Mouse (Mus musculus) WW6 (cell line): ENCODE measurements around the gene Adamtsl4.

ENCODE experiments used
- DNase-seq: peaks from one replicate; pipeline ENCODE4 v3.0.0-alpha.2; 2013; ENCODE audit warnings: low read depth, low spot score

Gene Adamtsl4

GRCm38 (mm10) chr3:95687524-95688421 is at the start of gene Adamtsl4:
TSS of gene Adamtsl4 (minus strand) at chr3:95687917.
- DNase-seq: no peak

DNA sequence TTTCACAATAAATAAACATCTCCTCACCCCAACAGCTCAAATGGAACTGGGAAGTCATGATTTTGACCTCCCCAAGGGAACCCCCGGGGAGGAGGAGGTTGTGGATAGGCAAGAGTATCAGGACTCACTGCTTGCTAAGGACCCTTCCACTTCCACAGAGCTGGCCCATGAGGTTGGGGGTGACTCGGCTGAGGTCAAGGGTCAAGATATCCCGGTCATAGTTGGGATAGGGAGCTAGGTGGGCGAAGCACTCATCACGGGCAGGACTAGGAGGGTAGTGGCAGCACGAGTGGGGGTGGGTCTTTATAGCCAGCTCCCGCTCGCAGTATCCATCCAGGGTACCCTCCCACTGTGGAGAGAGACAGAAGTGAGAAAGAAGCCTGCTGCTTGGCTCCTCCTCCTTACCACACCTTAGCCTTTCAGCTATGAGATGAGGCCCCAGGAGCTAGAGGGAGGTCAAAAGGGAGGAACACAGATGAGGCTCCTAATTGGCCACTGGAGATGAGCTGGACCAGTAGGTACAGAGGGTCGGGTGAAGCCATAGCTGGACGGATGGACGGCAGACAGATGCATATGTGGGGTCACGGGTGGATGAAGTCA is 47.5 kb upstream of the Adamtsl4 start:
- DNase-seq: no peak

DNA sequence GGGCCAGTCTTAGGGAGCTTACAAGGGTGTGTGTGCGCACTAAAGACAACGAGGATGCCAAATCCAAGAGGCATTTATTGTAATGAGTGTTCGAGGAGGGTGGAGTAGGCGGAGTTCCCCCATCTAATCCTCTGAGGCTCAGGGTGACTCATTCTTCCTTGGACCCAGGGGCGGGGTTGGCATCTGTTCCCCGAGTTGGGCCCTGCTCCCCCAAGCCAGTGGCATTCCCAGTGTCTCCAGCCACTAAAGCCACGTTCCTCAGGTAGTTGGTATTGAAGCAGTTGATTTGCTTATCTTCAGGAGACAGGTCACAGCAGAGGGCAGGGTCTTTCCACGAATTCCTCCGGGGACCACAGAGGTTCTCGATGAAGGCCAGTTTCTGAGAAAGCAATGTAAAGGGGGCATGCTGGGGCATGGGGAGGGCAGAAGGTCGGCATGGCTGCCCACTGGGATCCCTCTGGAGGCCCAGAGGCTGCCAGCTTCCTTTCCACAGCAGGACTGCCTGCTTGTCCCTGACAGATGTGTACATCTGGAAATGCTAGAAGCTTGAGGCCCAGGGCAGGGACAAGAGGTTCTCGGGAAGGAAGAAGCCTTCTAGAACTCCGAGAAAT is 46.5 kb upstream of the Adamtsl4 start:
- DNase-seq: no peak

DNA sequence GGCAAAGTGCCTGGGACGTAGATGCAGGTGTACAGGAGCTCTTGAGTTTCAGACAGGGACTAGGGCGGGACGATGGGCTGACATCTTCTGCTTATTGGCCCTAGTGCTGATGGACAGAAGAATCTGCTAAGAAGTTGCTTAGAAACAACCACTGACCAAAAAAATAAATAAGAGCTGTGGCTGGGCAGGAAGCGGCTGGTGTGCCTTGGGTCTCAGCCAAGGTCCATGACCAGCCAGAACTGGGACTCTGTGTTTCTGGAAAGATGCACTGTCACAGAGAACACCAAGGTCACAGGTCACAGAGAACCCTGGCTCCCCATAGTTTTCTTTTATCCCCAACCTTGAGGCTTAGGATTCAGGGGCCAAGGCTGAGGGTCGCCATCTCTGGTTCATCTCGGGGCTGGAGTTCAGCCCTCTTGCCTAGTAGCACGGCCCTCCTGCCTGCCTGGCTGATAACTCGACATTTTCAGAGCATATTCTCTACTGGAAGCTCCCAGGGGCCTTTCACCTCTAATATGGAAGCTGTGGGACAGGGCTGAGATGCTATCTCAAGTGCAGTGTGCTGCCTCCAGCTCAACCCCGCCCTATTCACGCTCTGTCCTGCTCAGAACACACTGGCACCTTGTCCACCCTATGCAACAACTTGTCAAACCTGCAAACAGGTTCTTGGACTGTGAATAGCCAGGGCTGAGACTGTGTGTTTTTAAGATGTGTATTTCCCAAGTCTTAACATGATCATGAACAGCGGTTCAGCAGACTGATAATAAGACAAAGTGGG is 45.2 kb upstream of the Adamtsl4 start:
- no peak for DNase-seq

GRCm38 (mm10) chr3:95732297-95732696 is 44.6 kb upstream of the Adamtsl4 start:
- DNase-seq: no peak

DNA sequence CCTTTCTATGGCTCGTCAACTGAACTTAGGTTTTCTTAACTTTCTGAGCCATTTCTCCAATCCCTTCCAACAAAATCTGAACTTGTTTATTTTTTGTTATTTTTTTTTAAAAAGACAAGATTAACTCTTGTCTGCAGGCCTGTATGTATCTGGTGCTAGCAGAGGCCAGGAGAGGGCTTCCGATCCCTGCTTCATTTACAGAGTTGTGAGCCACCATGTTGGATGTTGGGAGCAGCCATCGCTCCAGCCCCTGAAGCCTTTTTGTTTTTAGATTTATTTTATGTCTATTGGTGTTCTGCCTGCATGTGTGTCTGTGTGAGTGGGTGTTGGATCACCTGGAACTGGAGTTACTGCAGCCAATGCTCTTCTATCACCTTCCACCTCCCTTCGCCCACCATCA is 44.1 kb upstream of the Adamtsl4 start:
- no peak for DNase-seq

DNA sequence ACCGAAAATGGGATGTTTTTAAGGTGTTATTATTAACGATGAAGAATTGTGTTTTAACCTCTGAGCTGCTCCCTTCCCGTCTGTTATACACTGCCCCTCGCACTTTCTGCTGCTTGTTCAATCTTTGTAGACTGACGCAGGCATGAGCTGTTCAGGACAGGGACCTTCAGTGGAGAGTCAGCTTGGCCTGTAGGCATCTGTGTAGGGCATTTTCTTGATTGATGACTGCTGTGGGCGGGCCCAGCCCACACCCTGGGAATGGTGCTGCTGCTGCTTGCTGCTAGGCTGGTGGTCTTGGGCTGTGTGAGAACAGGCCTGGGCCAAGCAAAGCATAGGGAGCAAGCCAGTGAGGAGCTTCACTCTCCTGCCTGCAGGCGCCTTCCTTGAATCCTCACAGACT is 42.7 kb upstream of the Adamtsl4 start:
- no peak for DNase-seq

DNA sequence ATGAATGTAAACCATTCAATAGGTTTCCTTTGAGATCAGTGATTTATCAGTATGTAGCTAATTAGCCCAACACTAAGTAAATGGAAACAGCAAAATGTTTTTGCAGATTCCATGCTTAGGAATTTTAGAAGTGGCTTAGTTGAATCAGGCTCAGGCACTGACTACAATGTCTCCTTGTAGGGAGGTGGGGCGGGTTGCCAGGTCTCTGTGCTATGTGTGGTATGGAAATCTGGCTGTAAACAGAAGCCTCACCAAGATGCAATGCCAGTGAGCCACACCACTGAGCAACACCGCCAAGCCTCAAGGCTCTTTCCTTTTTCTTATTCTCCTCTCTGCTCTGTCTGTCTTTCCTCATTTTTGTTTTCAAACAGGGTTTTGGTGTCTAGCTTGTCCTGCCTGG is 41.2 kb upstream of the Adamtsl4 start:
- DNase-seq: no peak

GRCm38 (mm10) chr3:95726696-95727358 is 39.1 kb upstream of the Adamtsl4 start:
- DNase-seq: no peak

GRCm38 (mm10) chr3:95725863-95726262 is 38.1 kb upstream of the Adamtsl4 start:
- no peak for DNase-seq

DNA sequence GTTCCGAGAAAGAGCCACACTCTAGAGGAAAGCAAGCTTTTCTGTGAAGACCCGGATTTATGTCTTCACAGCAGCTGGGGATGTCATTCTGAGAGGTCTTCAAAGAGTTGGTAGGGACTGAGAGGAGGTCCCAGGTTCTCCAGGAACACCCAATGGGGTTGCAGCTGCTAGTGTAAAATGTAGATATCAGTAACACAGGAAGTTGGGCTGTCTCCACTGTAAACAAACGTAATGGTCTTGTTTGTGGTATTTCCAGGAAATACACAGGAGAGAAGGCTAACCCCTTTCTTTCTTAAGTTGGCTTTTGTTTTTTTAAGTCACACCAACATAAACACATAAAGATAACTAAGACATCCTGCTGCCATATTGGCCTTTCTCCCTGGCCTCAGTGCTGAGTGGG is 34.7 kb upstream of the Adamtsl4 start:
- no peak for DNase-seq

- DNase-seq: no peak
These were observed 30.4 kb upstream of the Adamtsl4 start for GRCm38 (mm10) chr3:95718153-95718552.

- no peak for DNase-seq
These were observed 28.4 kb upstream of the Adamtsl4 start for GRCm38 (mm10) chr3:95716075-95716474.

- DNase-seq: no peak
These were observed 22.2 kb upstream of the Adamtsl4 start for GRCm38 (mm10) chr3:95709967-95710366.

DNA sequence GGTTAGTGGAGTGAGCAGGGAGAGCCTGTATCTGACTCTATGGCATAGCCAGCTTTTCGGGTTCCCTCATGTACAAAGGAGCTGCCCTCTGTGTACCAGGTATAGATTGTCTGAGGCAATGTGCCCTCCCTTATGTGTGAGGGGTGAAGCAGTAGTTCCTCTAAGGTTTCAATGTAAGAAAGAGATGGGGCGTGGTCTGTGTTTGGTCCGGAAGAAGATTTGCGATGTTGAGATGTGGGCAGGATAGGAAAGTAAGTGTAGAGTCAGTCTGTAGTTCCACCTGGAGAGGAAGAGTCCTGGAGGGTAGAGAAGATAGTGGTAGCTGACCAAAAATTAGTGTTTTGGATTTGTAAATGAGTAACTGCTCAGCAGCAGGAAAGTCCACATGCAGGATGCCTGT is 21.3 kb upstream of the Adamtsl4 start:
- no peak for DNase-seq

GRCm38 (mm10) chr3:95707497-95707896 is 19.8 kb upstream of the Adamtsl4 start:
- DNase-seq: no peak

DNA sequence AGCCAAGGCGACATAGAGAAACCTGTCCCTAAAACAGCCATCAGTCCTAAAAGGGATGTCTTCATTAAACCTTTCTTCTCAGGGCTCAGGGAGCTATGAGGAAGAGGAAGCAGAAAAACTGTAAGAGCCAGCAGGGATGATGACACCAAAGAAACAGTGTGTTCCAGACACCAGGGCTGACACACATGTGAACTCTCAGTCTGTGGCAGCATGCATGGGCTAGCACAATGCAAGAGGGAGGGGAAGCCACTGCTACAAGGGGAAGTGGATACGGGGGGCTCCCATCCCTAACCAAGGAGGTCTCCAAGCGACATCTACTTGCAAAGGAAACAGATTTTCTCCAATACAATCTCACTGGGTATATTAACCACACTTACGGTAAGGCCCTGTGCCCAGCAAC is 18.6 kb upstream of the Adamtsl4 start:
- no peak for DNase-seq

DNA sequence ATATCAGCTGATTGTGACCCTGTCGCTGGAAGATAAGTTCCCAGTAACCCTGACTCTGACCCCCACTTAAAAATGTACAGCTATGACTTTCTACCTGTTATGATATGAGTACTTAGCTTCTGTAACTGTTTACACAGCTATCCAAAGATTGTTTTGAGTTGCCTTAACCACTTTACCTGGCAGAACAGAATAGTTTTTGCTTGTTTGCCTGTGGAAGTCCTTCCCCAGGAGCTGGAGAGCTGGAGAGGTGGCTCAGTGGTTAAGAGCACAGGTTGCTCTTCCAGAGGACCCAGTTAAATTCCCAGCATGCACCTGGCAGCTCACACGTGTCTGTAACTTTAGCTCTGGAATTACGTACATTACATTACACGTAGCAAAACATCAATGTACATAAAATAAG is 16.9 kb upstream of the Adamtsl4 start:
- DNase-seq: no peak

GRCm38 (mm10) chr3:95703276-95703675 is 15.6 kb upstream of the Adamtsl4 start:
- no peak for DNase-seq

DNA sequence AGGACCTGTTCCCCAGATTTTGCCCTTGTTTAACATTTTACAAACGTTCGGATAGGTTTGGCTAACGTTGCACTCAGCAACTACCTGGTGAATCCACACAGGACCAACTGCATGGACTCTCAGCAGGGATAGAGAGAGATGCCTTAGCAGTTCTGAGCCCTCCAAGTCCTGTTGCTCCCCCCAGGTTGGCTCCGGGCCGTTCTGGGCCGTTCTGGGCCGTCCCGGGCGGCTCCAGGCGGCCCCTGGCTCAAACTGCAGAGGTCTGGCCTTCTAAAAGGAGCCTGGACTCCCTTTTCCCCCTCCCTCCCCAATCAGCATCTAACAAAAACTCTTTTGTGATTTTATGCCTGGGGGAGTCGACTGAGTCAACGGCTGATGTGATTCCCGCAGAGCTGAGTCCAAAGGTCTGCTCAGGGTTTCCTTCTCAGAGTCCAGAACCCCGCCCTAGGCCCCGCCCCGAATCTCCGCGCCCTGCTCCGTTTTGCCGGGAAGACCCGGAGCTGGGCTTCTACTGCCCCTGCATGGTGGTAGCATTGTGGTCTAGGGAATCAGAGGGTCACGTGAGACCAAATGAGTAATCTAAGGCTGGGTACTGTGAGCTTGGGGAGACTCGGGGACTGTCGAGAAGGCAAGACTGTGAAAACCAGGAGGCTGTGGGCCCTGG is 14.3 kb upstream of the Adamtsl4 start:
- DNase-seq: peak; percentile 93

DNA sequence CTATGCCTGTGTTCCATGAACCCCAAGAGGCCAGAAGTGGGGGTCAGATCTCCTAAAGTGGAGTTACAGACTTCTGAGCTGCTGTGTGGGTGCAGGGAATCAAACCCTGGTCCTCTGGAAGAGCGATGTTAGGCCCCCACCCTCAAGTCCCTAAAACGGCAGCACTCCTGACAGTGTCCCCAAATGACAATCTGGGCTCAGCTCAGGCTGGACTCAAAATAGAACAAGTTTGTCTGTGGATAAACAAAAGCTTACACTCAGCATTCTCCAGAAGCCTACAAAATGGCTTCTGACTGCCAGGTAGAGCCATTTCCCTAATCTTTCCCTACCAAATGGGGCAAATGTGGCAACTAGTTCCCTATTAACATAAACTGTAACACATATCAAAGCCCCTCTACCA is 13.4 kb upstream of the Adamtsl4 start:
- DNase-seq: no peak
